Mouse (Mus musculus) hindbrain, embryonic 15.5 days (tissue): ENCODE data around the gene Frmd4b. TPM values are rescaled to one million over a fixed set of nuclear protein-coding genes. Genes with fewer than 3 reads are reported as not detected.
A peak's percentile ranks its signal among the peaks of the same experiment; 100 is the strongest.

Experiments used
- ATAC-seq: fragments of 200-750 bp; cut with Nextera tagmentation; 2 replicates; pipeline ENCODE4 v1.8.0; 2017; ENCODE audit warnings: low read depth, moderate number of reproducible peaks, moderate TSS enrichment; ENCODE audit not compliant: low FRiP score
- H3K27ac ChIP-seq: fragments of 300-500 bp; sonication (generic); replicated peaks from 2 replicates; pipeline ENCODE4 v1.5.1; 2015; ENCODE audit warnings: mild to moderate bottlenecking, inconsistent platforms
- H3K27me3 ChIP-seq: fragments of 300-500 bp; sonication (generic); 2 replicates; pipeline ENCODE4 v1.6.1; 2015; ENCODE audit warnings: control low read depth, inconsistent platforms
- H3K36me3 ChIP-seq: fragments of 300-500 bp; sonication (generic); 2 replicates; pipeline ENCODE4 v1.6.1; 2015; ENCODE audit warnings: control low read depth, inconsistent platforms
- H3K4me1 ChIP-seq: fragments of 300-500 bp; sonication (generic); replicated peaks from 2 replicates; pipeline ENCODE4 v1.6.1; 2015; ENCODE audit warnings: control low read depth, inconsistent platforms
- H3K4me2 ChIP-seq: fragments of 300-500 bp; sonication (generic); 2 replicates; pipeline ENCODE4 v1.6.1; 2015; ENCODE audit warnings: moderate library complexity, mild to moderate bottlenecking, inconsistent platforms
- H3K4me3 ChIP-seq: fragments of 300-500 bp; sonication (generic); 2 replicates; pipeline ENCODE4 v1.5.1; 2015; ENCODE audit warnings: mild to moderate bottlenecking, inconsistent platforms
- H3K9ac ChIP-seq: fragments of 300-500 bp; sonication (generic); 2 replicates; pipeline ENCODE4 v1.6.1; 2015; ENCODE audit warnings: inconsistent platforms
- H3K9me3 ChIP-seq: fragments of 300-500 bp; sonication (generic); 2 replicates; pipeline ENCODE4 v1.6.1; 2016; ENCODE audit warnings: control low read depth, inconsistent platforms
- WGBS: fragments of 180-500 bp; shearing (Covaris S2); methylation state at CpG from one replicate; pipeline ENCODE4 v1.1.7; 2015; 5-methylcytosine and 5-hydroxymethylcytosine counted together
- polyA plus RNA-seq: library from polyadenylated mRNA; unstranded; fragments of >200 nt; fragmentation: Nextera tagmentation; extraction: Ambion mirVana; gene quantifications from 2 replicates; pipeline ENCODE4 v1.2.1, GENCODE M21; 2015

The Frmd4b gene
- polyA plus RNA-seq, 1 experiment from 2014 or later = 22.7 TPM

- Histone ChIP-seq H3K9ac (no peak overlapping the region), H3K4me1 (peaks cover 11% of the 10 kb centered on the region), H3K4me3 (no peak overlapping the region), H3K4me2 (no peak overlapping the region), H3K9me3 (no peaks in the 10 kb centered on the region), H3K36me3 (no peaks in the 10 kb centered on the region), H3K27me3 (no peaks in the 10 kb centered on the region), H3K27ac (no peak overlapping the region)
- 91% methylated on average over 5 of the region's 5 CpGs for WGBS
- ATAC-seq = no peak
Observed at GRCm38 (mm10) chr6:97342185-97342584, 275.2 kb downstream of the Frmd4b start.

GRCm38 (mm10) chr6:97341628-97342027 is 275.7 kb downstream of the Frmd4b start:
- no peaks in the 10 kb centered on the region for H3K9me3 ChIP-seq
- no peaks in the 10 kb centered on the region for H3K36me3 ChIP-seq
- H3K4me2 ChIP-seq = no peak overlapping the region
- no peak overlapping the region for H3K4me3 ChIP-seq
- no peak overlapping the region for H3K9ac ChIP-seq
- H3K27ac ChIP-seq = no peak overlapping the region
- H3K27me3 ChIP-seq = no peaks in the 10 kb centered on the region
- ATAC-seq = no peak
- WGBS = 97% methylated on average over 1 of the region's 1 CpGs
- peaks cover 11% of the 10 kb centered on the region for H3K4me1 ChIP-seq

- H3K4me3 ChIP-seq = no peak overlapping the region
- H3K36me3 ChIP-seq = no peaks in the 10 kb centered on the region
- H3K9me3 ChIP-seq = no peaks in the 10 kb centered on the region
- WGBS = 94% methylated on average over 3 of the region's 3 CpGs
- no peak overlapping the region for H3K4me2 ChIP-seq
- peaks cover 11% of the 10 kb centered on the region for H3K4me1 ChIP-seq
- H3K27me3 ChIP-seq = no peaks in the 10 kb centered on the region
- H3K27ac ChIP-seq = no peak overlapping the region
- H3K9ac ChIP-seq = no peak overlapping the region
- ATAC-seq = no peak
Observed at GRCm38 (mm10) chr6:97341148-97341547, 276.2 kb downstream of the Frmd4b start.

GRCm38 (mm10) chr6:97340211-97340791 is 277.0 kb downstream of the Frmd4b start:
- 43% methylated on average over 17 of the region's 17 CpGs for WGBS
- H3K36me3 ChIP-seq = no peaks in the 10 kb centered on the region
- H3K9ac ChIP-seq = no peak overlapping the region
- H3K9me3 ChIP-seq = no peaks in the 10 kb centered on the region
- no peak overlapping the region for H3K27ac ChIP-seq
- H3K4me2 ChIP-seq = no peak overlapping the region
- peaks cover 11% of the 10 kb centered on the region for H3K4me1 ChIP-seq
- H3K4me3 ChIP-seq = no peak overlapping the region
- peak; percentile 48; the same call in 1 of the 2 replicates for ATAC-seq
- no peaks in the 10 kb centered on the region for H3K27me3 ChIP-seq

GRCm38 (mm10) chr6:97339271-97339681 is 278.1 kb downstream of the Frmd4b start:
- H3K9me3 ChIP-seq = no peaks in the 10 kb centered on the region
- H3K36me3 ChIP-seq = no peaks in the 10 kb centered on the region
- peaks cover 11% of the 10 kb centered on the region for H3K4me1 ChIP-seq
- WGBS = 29% methylated on average over 5 of the region's 5 CpGs
- peak; percentile 63; the same call in 1 of the 2 replicates for ATAC-seq
- H3K27me3 ChIP-seq = no peaks in the 10 kb centered on the region
- no peak overlapping the region for H3K4me3 ChIP-seq
- H3K9ac ChIP-seq = no peak overlapping the region
- no peak overlapping the region for H3K4me2 ChIP-seq
- H3K27ac ChIP-seq = no peak overlapping the region

- Histone ChIP-seq H3K4me1 (peaks cover 11% of the 10 kb centered on the region), H3K27ac (no peak overlapping the region), H3K27me3 (no peaks in the 10 kb centered on the region), H3K4me3 (no peak overlapping the region), H3K4me2 (no peak overlapping the region), H3K36me3 (no peaks in the 10 kb centered on the region), H3K9me3 (no peaks in the 10 kb centered on the region), H3K9ac (no peak overlapping the region)
- WGBS = 34% methylated on average over 4 of the region's 4 CpGs
- no peak; the same call in 1 of the 2 replicates for ATAC-seq
Observed at GRCm38 (mm10) chr6:97338843-97339242, 278.5 kb downstream of the Frmd4b start.

- no peaks in the 10 kb centered on the region for H3K27me3 ChIP-seq
- WGBS = 80% methylated on average over 3 of the region's 3 CpGs
- ATAC-seq = no peak
- no peaks in the 10 kb centered on the region for H3K4me1 ChIP-seq
- H3K4me2 ChIP-seq = no peak overlapping the region
- H3K27ac ChIP-seq = no peak overlapping the region
- no peaks in the 10 kb centered on the region for H3K36me3 ChIP-seq
- no peaks in the 10 kb centered on the region for H3K9me3 ChIP-seq
- no peak overlapping the region for H3K4me3 ChIP-seq
- H3K9ac ChIP-seq = no peak overlapping the region
Observed at GRCm38 (mm10) chr6:97333323-97333722, 284.0 kb downstream of the Frmd4b start.

GRCm38 (mm10) chr6:97323951-97324350 is 293.4 kb downstream of the Frmd4b start:
- Histone ChIP-seq H3K9ac (no peak overlapping the region), H3K36me3 (no peaks in the 10 kb centered on the region), H3K4me2 (no peak overlapping the region), H3K4me3 (no peak overlapping the region), H3K4me1 (no peaks in the 10 kb centered on the region), H3K27ac (no peak overlapping the region), H3K9me3 (no peaks in the 10 kb centered on the region), H3K27me3 (no peaks in the 10 kb centered on the region)
- 80% methylated on average over 4 of the region's 4 CpGs for WGBS
- no peak for ATAC-seq

- Histone ChIP-seq H3K36me3 (no peaks in the 10 kb centered on the region), H3K9ac (no peak overlapping the region), H3K27me3 (no peaks in the 10 kb centered on the region), H3K27ac (no peak overlapping the region), H3K4me2 (no peak overlapping the region), H3K9me3 (no peaks in the 10 kb centered on the region), H3K4me1 (no peaks in the 10 kb centered on the region), H3K4me3 (no peak overlapping the region)
- WGBS = 71% methylated on average over 12 of the region's 12 CpGs
- no peak for ATAC-seq
Observed at GRCm38 (mm10) chr6:97322126-97322525, 295.2 kb downstream of the Frmd4b start.

GRCm38 (mm10) chr6:97321156-97321555 is 296.2 kb downstream of the Frmd4b start:
- Histone ChIP-seq H3K27me3 (no peaks in the 10 kb centered on the region), H3K9ac (no peak overlapping the region), H3K4me3 (no peak overlapping the region), H3K27ac (no peak overlapping the region), H3K36me3 (no peaks in the 10 kb centered on the region), H3K9me3 (no peaks in the 10 kb centered on the region), H3K4me1 (no peaks in the 10 kb centered on the region), H3K4me2 (no peak overlapping the region)
- no peak for ATAC-seq
- 76% methylated on average over 11 of the region's 11 CpGs for WGBS

GRCm38 (mm10) chr6:97319081-97319480 is 298.3 kb downstream of the Frmd4b start:
- Histone ChIP-seq H3K9me3 (no peaks in the 10 kb centered on the region), H3K27me3 (no peaks in the 10 kb centered on the region), H3K9ac (no peak overlapping the region), H3K27ac (no peak overlapping the region), H3K4me3 (no peak overlapping the region), H3K4me2 (no peak overlapping the region), H3K4me1 (no peaks in the 10 kb centered on the region), H3K36me3 (no peaks in the 10 kb centered on the region)
- no peak for ATAC-seq
- 89% methylated on average over 4 of the region's 4 CpGs for WGBS

- Histone ChIP-seq H3K4me2 (no peak overlapping the region), H3K36me3 (no peaks in the 10 kb centered on the region), H3K9ac (no peak overlapping the region), H3K4me3 (no peak overlapping the region), H3K27me3 (no peaks in the 10 kb centered on the region), H3K9me3 (no peaks in the 10 kb centered on the region), H3K4me1 (no peaks in the 10 kb centered on the region), H3K27ac (no peak overlapping the region)
- 94% methylated on average over 3 of the region's 3 CpGs for WGBS
- ATAC-seq = no peak
Observed at GRCm38 (mm10) chr6:97317956-97318355, 299.4 kb downstream of the Frmd4b start.

GRCm38 (mm10) chr6:97316716-97317115 is 300.6 kb downstream of the Frmd4b start:
- no peaks in the 10 kb centered on the region for H3K9me3 ChIP-seq

More at GRCm38 (mm10) chr6:97316716-97317115, 300.6 kb downstream of the Frmd4b start:
- 86% methylated on average over 1 of the region's 1 CpGs for WGBS
- Histone ChIP-seq H3K4me3 (no peak overlapping the region), H3K27me3 (no peaks in the 10 kb centered on the region), H3K4me1 (peaks cover 10% of the 10 kb centered on the region), H3K27ac (no peak overlapping the region), H3K9ac (no peak overlapping the region), H3K4me2 (no peak overlapping the region), H3K36me3 (no peaks in the 10 kb centered on the region)
- ATAC-seq = no peak
